Mouse (Mus musculus) ES-E14 (cell line): ENCODE results near the gene Wdr24. TPM values are rescaled to one million over a fixed set of nuclear protein-coding genes. Genes with fewer than 3 reads are reported as not detected.
A peak's percentile ranks its signal among the peaks of the same experiment; 100 is the strongest.

Experiments
- DNase-seq: peaks from one replicate; pipeline ENCODE4 v3.0.0-alpha.2; 2013; ENCODE audit warnings: low read depth, low spot score
- H3K27ac ChIP-seq: 2 replicates; pipeline ENCODE4 v1.5.1; 2012; ENCODE audit warnings: low read depth, mild to moderate bottlenecking, low read length, moderate library complexity, mixed read lengths; ENCODE audit not compliant: poor library complexity, insufficient read depth, severe bottlenecking
- H3K36me3 ChIP-seq: 2 replicates; pipeline ENCODE4 v1.6.1; 2012; ENCODE audit warnings: mild to moderate bottlenecking, low read length, moderate library complexity, mixed read lengths; ENCODE audit not compliant: control insufficient read depth, poor library complexity, insufficient read depth, severe bottlenecking
- H3K4me1 ChIP-seq, 2 experiments: fragments of 150-350 bp in 1 of 2; sonication (generic) in 1 of 2; 2 replicates each; pipeline ENCODE4 v1.6.1; 2012; ENCODE audit warnings: low read length in 2 of 2, mild to moderate bottlenecking in 1 of 2, mixed read lengths in 1 of 2; ENCODE audit not compliant: control insufficient read depth in 2 of 2, insufficient read depth in 2 of 2, poor library complexity in 1 of 2
- H3K4me3 ChIP-seq, 2 experiments: fragments of 150-350 bp in 1 of 2; sonication (generic) in 1 of 2; 2 replicates each; pipeline ENCODE4 v1.5.1; 2012; ENCODE audit warnings: low read length in 2 of 2, low read depth in 1 of 2, mild to moderate bottlenecking in 1 of 2, mixed read lengths in 1 of 2; ENCODE audit not compliant: insufficient read depth in 1 of 2, poor library complexity in 1 of 2, severe bottlenecking in 1 of 2
- H3K9ac ChIP-seq: 2 replicates; pipeline ENCODE4 v1.6.1; 2012; ENCODE audit warnings: low read depth, mild to moderate bottlenecking, low read length, mixed read lengths; ENCODE audit not compliant: poor library complexity, insufficient read depth, severe bottlenecking
- H3K9me3 ChIP-seq: fragments of 150-350 bp; sonication (generic); 2 replicates; pipeline ENCODE4 v1.6.1; 2012; ENCODE audit warnings: low read depth, mild to moderate bottlenecking, low read length; ENCODE audit not compliant: control insufficient read depth, insufficient read depth
- CHD2 ChIP-seq: IDR thresholded peaks from 2 replicates; pipeline ENCODE4 v1.6.1; 2014; ENCODE audit warnings: mild to moderate bottlenecking, low read depth, low read length, inconsistent platforms
- HCFC1 ChIP-seq: IDR thresholded peaks from 2 replicates; pipeline ENCODE4 v1.6.1; 2012; ENCODE audit warnings: low read length, inconsistent platforms, borderline replicate concordance; ENCODE audit not compliant: insufficient read depth
- MAFK ChIP-seq: IDR thresholded peaks from 2 replicates; pipeline ENCODE4 v1.6.1; 2014; ENCODE audit warnings: mild to moderate bottlenecking, low read depth, low read length, inconsistent platforms; ENCODE audit not compliant: insufficient read depth
- ZC3H11A ChIP-seq: IDR thresholded peaks from 2 replicates; pipeline ENCODE4 v1.6.1; 2012; ENCODE audit warnings: low read depth, mild to moderate bottlenecking, inconsistent platforms, low read length, borderline replicate concordance
- ZNF384 ChIP-seq: IDR thresholded peaks from 2 replicates; pipeline ENCODE4 v1.6.1; 2012; ENCODE audit warnings: low read depth, low read length, inconsistent platforms
- in situ Hi-C, 2 experiments: fragments of 600-800 bp; cut with MboI; formaldehyde crosslinking; loops; one replicate each; pipeline ENCODE4 v1.15.1; 2025; ENCODE audit warnings: low sequenced_read_pairs in 2 of 2, inconsistent platforms in 1 of 2; ENCODE audit not compliant: unreplicated experiment in 2 of 2
- total RNA-seq: library from RNA; depleted of rRNA; stranded (reverse); fragments of 300-350 nt; gene quantifications from 2 replicates; pipeline ENCODE4 v1.2.3, GENCODE M21; 2012

The Wdr24 gene
- total RNA-seq, 1 experiment = 28.6 TPM

GRCm38 (mm10) chr17:25817662-25818061 lies 5.8 kb upstream of the Wdr24 start:
- in situ Hi-C loops = no loop called here
- H3K4me1 ChIP-seq = peaks cover 2 to 9% of the 10 kb centered on the region in 2 experiments; a peak in 2 of 4 replicates
- no peaks in the 10 kb centered on the region for H3K9me3 ChIP-seq
- no peak overlapping the region for H3K9ac ChIP-seq
- no peak for DNase-seq
- no peak overlapping the region for H3K4me3 ChIP-seq
- no peaks in the 10 kb centered on the region for H3K36me3 ChIP-seq
- no peak overlapping the region for H3K27ac ChIP-seq
- no peak for TF ChIP-seq MAFK
- TF ChIP-seq HCFC1 = no peak
- TF ChIP-seq CHD2 = no peak

DNA sequence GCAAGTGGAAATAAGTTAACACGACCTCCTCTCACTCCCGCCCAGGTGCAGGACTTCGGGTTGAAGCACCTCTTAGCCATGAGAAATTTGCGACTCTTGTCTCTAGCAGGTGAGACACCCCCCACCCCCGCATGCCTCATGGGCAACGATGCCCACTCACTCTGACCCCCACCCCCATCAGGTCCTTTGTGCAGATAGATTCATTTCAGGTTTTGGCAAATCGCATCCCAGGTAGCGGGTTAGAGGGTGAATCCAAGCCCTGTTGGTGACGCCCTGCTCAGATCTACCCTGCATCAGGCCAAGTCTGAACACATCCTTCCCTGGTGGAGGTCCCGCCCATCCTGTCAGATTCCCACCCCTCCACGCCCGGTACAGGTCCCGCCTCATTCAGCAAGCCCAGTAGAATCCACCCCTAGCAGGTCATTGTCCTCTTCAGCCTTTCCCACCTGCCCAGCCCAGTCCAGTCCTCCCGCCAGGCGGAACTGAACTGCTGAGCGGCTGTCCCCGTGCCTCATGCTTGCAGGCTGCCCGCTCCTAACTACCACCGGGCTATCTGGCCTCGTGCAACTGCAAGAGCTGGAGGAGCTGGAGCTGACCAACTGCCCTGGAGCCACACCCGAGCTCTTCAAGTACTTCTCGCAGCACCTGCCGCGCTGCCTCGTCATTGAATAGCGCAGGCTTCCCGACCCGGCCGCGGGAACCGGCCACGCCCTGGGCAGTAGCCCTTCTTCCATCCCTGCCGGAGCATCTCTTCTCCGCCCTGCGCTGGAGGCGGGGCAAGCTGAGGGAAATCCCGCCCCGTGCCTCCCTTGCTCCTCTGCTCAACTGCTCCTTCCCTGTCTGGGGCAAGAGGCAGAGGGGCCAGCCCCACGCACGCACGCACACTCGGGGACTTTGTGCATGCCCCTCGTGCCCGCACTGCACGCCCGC lies 4.3 kb upstream of the Wdr24 start:
- H3K4me3 ChIP-seq = peak overlapping the region; percentile 61 to 67
- in situ Hi-C loops = no loop called here
- DNase-seq = no peak
- H3K36me3 ChIP-seq = no peaks in the 10 kb centered on the region
- no peaks in the 10 kb centered on the region for H3K9me3 ChIP-seq
- TF ChIP-seq ZNF384 = no peak
- no peak for TF ChIP-seq HCFC1
- TF ChIP-seq MAFK = no peak
- no peak for TF ChIP-seq CHD2
- TF ChIP-seq ZC3H11A = no peak
- peaks cover 2 to 11% of the 10 kb centered on the region in 2 experiments; a peak in 2 of 4 replicates for H3K4me1 ChIP-seq
- H3K9ac ChIP-seq = peak overlapping the region; percentile 29
- H3K27ac ChIP-seq = no peak overlapping the region

GRCm38 (mm10) chr17:25824362-25825142 lies 1.1 kb downstream of the Wdr24 start:
- Histone ChIP-seq H3K4me1 (peaks cover 0 to 23% of the 10 kb centered on the region in 2 experiments; a peak in 2 of 4 replicates), H3K36me3 (peaks cover 23% of the 10 kb centered on the region; the same call in 1 of the 2 replicates), H3K9me3 (no peaks in the 10 kb centered on the region), H3K9ac (peak overlapping the region; percentile 78), H3K4me3 (peak overlapping the region; percentile 78 to 98), H3K27ac (no peak overlapping the region)
- TF ChIP-seq HCFC1 = no peak
- no peak for TF ChIP-seq ZNF384
- TF ChIP-seq MAFK = no peak
- no peak for TF ChIP-seq CHD2
- TF ChIP-seq ZC3H11A = no peak
- in situ Hi-C loops = no loop called here
- no peak for DNase-seq

GRCm38 (mm10) chr17:25825311-25825710 lies 1.9 kb downstream of the Wdr24 start:
- no peak for DNase-seq
- Histone ChIP-seq H3K4me1 (peaks cover 0 to 21% of the 10 kb centered on the region in 2 experiments; a peak in 2 of 4 replicates), H3K9me3 (no peaks in the 10 kb centered on the region), H3K4me3 (no peak overlapping the region), H3K9ac (no peak overlapping the region), H3K27ac (no peak overlapping the region), H3K36me3 (peaks cover 30% of the 10 kb centered on the region)
- no peak for TF ChIP-seq HCFC1
- no peak for TF ChIP-seq ZNF384
- TF ChIP-seq CHD2 = no peak
- TF ChIP-seq MAFK = no peak
- TF ChIP-seq ZC3H11A = no peak
- in situ Hi-C loops = no loop called here
